Mouse (Mus musculus) kidney, embryonic 14.5 days (tissue): Measurements from ENCODE around the gene Zc3h7b. TPM values are rescaled to one million over a fixed set of nuclear protein-coding genes. Genes with fewer than 3 reads are reported as not detected.

Source experiments
- ATAC-seq: fragments of 200-750 bp; cut with Nextera tagmentation; 2 replicates; pipeline ENCODE4 v1.8.0; 2017; ENCODE audit warnings: moderate number of reproducible peaks, mild to moderate bottlenecking, moderate TSS enrichment, moderate library complexity; ENCODE audit not compliant: low FRiP score, low TSS enrichment
- H3K27ac ChIP-seq: fragments of 300-500 bp; sonication (generic); 2 replicates; pipeline ENCODE4 v1.5.1; 2014; ENCODE audit warnings: low read depth, mild to moderate bottlenecking, low read length, moderate library complexity, mixed read lengths
- H3K27me3 ChIP-seq: fragments of 300-500 bp; sonication (generic); 2 replicates; pipeline ENCODE4 v1.6.1; 2014; ENCODE audit warnings: mild to moderate bottlenecking, low read length; ENCODE audit not compliant: control insufficient read depth, insufficient read depth
- H3K36me3 ChIP-seq: fragments of 300-500 bp; sonication (generic); 2 replicates; pipeline ENCODE4 v1.6.1; 2014; ENCODE audit warnings: low read length, mixed read lengths; ENCODE audit not compliant: control insufficient read depth, insufficient read depth
- H3K4me1 ChIP-seq: fragments of 300-500 bp; sonication (generic); 2 replicates; pipeline ENCODE4 v1.6.1; 2014; ENCODE audit warnings: low read length, mixed read lengths; ENCODE audit not compliant: control insufficient read depth, insufficient read depth
- H3K4me2 ChIP-seq: fragments of 300-500 bp; sonication (generic); replicated peaks from 2 replicates; pipeline ENCODE4 v1.6.1; 2014; ENCODE audit warnings: low read depth, mild to moderate bottlenecking, low read length
- H3K4me3 ChIP-seq: fragments of 300-500 bp; sonication (generic); 2 replicates; pipeline ENCODE4 v1.5.1; 2014; ENCODE audit warnings: mild to moderate bottlenecking, low read length
- H3K9ac ChIP-seq: fragments of 300-500 bp; sonication (generic); 2 replicates; pipeline ENCODE4 v1.6.1; 2014; ENCODE audit warnings: low read depth, mild to moderate bottlenecking, low read length, moderate library complexity
- H3K9me3 ChIP-seq: fragments of 300-500 bp; sonication (generic); 2 replicates; pipeline ENCODE4 v1.6.1; 2016; ENCODE audit warnings: low read length; ENCODE audit not compliant: control insufficient read depth
- WGBS: fragments of 180-500 bp; shearing (Covaris S2); extraction: QIAGEN DNeasy Blood & Tissue Kit; methylation state at CpG from one replicate; pipeline ENCODE4 v1.1.7; 2014; 5-methylcytosine and 5-hydroxymethylcytosine counted together
- polyA plus RNA-seq: library from polyadenylated mRNA; unstranded; fragments of >200 nt; fragmentation: Nextera tagmentation; extraction: Ambion mirVana; gene quantifications from 2 replicates; pipeline ENCODE4 v1.2.1, GENCODE M21; 2014

Zc3h7b gene
- polyA plus RNA-seq, 1 experiment from 2014 or later, result 60.5 TPM

DNA sequence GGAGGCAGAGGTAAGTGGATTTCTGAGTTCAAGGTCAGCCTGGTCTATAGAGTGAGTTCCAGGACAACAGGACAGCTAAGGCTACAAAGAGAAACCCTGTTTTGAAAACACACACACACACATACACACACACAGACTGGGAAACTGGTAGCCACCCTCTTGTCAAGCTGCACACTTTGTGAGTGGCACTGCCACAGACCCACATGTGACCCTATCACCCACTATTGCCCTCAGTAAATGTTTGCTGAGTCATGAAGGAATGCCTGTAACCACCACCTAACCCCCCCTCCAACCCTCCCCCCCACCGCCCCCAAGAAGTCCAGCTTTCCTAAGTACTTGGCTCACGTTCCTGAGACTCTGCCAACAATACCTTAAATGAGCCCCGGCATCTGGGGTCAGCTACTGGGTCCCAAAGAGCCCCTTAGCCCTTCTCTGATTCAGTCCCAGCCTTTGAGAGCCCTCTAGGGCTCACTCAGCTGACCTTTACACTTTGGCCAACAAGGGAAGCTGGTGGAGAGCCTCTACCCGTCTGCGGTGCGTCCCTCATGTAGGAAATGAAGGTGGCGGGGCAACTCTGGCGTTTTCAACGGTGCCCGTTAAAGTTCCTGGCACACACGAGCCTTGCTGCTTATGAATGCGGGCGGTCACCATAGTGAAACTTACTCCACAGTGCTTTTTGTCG, 93.8 kb downstream of the Zc3h7b start:
- Histone ChIP-seq H3K27ac (no peak overlapping the region), H3K4me2 (no peak overlapping the region), H3K4me3 (no peak overlapping the region), H3K36me3 (no peaks in the 10 kb centered on the region), H3K4me1 (peaks cover 7% of the 10 kb centered on the region), H3K9me3 (no peaks in the 10 kb centered on the region), H3K9ac (no peak overlapping the region), H3K27me3 (no peaks in the 10 kb centered on the region)
- WGBS, result 73% methylated on average over 14 of the region's 14 CpGs
- ATAC-seq, result no peak

DNA sequence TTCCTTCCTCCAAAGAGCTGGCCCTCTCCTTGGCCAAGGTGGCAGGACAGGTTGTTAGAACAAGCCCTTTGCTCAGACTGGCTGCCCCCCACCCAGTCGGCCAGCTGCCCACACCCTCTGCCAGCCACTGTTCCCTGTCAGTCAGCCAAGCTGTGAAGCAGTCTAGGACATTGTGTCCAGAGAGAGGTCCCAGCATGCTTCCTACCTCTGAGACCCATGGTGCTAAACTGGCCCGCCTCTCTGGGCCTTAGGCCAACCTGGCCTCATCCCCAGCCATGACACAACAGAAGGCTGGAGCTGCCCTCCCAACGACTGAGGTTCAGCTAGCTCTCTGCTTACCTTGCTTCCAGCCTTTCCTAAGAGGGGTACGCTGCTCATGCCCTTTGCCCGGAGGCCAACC, 94.8 kb downstream of the Zc3h7b start:
- Histone ChIP-seq H3K9ac (no peak overlapping the region), H3K4me2 (no peak overlapping the region), H3K4me3 (no peak overlapping the region), H3K36me3 (no peaks in the 10 kb centered on the region), H3K9me3 (no peaks in the 10 kb centered on the region), H3K4me1 (peaks cover 7% of the 10 kb centered on the region), H3K27ac (no peak overlapping the region), H3K27me3 (no peaks in the 10 kb centered on the region)
- 62% methylated on average over 5 of the region's 5 CpGs for WGBS
- ATAC-seq, result no peak

GRCm38 (mm10) chr15:81840306-81840705, 95.4 kb downstream of the Zc3h7b start:
- no peak overlapping the region for H3K27ac ChIP-seq
- no peaks in the 10 kb centered on the region for H3K36me3 ChIP-seq
- H3K9me3 ChIP-seq, result no peaks in the 10 kb centered on the region
- H3K9ac ChIP-seq, result no peak overlapping the region
- no peaks in the 10 kb centered on the region for H3K27me3 ChIP-seq
- 89% methylated on average over 7 of the region's 7 CpGs for WGBS
- no peak overlapping the region for H3K4me3 ChIP-seq
- ATAC-seq, result no peak
- peaks cover 7% of the 10 kb centered on the region for H3K4me1 ChIP-seq
- no peak overlapping the region for H3K4me2 ChIP-seq

GRCm38 (mm10) chr15:81842275-81842674, 97.4 kb downstream of the Zc3h7b start:
- no peaks in the 10 kb centered on the region for H3K27me3 ChIP-seq
- peaks cover 6% of the 10 kb centered on the region; the same call in 1 of the 2 replicates for H3K36me3 ChIP-seq
- no peak for ATAC-seq
- no peak overlapping the region for H3K4me2 ChIP-seq
- H3K9me3 ChIP-seq, result no peaks in the 10 kb centered on the region
- H3K4me1 ChIP-seq, result peaks cover 8% of the 10 kb centered on the region; the same call in 1 of the 2 replicates
- H3K4me3 ChIP-seq, result no peak overlapping the region
- no peak overlapping the region for H3K9ac ChIP-seq
- no peak overlapping the region for H3K27ac ChIP-seq
- WGBS, result 92% methylated on average over 7 of the region's 7 CpGs

DNA sequence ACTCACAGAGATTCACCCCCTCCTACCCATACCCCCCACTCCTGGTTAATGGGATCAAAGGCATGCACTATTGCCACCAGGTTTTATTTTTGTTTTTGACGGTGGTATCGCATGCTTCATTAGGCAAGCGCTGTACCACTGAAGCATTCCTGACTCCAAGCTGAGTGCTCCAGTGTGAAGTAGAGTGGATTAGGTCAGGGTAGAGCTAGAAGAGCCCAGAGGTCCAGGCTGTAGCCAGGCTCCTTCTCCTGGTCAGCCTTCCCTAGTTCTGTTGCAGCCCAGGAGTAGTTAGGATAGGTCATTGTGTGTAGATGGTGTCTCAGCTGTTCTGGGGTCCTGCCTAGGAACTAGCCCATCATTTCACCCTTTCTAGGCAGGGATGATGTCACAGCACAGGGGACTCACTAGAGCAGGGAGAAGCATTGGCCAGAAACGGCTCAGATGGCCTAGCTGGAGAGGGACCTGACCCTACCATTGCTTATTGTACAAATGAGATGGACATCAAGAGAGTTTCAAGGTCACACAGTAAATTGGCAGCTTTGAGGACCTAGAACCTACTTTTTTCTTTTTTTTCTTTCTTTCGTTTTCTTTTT, 100.3 kb downstream of the Zc3h7b start:
- H3K27ac ChIP-seq, result peak overlapping the region; percentile 24; the same call in 1 of the 2 replicates
- no peak; the same call in 1 of the 2 replicates for ATAC-seq
- H3K9ac ChIP-seq, result no peak overlapping the region
- peaks cover 27% of the 10 kb centered on the region for H3K36me3 ChIP-seq
- no peaks in the 10 kb centered on the region for H3K9me3 ChIP-seq
- no peaks in the 10 kb centered on the region for H3K27me3 ChIP-seq
- no peak overlapping the region for H3K4me3 ChIP-seq
- H3K4me1 ChIP-seq, result peaks cover 8% of the 10 kb centered on the region; the same call in 1 of the 2 replicates
- WGBS, result 52% methylated on average over 5 of the region's 5 CpGs
- H3K4me2 ChIP-seq, result no peak overlapping the region

DNA sequence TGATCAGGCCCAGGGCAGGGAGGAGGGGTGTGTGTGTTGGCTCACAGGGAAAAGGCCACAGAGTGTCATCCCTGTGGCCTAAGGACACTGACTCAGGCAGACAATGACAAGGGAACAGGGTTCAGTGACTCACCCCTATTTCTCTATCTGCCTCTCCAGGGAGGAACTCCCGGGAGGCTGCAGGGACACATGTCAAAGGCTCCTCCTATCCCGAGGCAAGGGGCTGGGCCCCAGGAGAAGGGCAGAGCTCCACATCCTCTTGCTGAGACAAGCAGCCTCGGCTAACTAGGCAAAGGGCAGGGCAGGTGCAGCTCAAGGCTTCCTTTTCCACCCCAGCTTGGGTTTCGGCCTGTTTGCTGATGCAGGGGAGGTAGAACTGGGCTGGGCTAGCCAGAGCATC, 100.9 kb downstream of the Zc3h7b start:
- no peak overlapping the region for H3K4me3 ChIP-seq
- H3K27me3 ChIP-seq, result no peaks in the 10 kb centered on the region
- WGBS, result 16% methylated on average over 4 of the region's 4 CpGs
- peaks cover 8% of the 10 kb centered on the region; the same call in 1 of the 2 replicates for H3K4me1 ChIP-seq
- H3K36me3 ChIP-seq, result peaks cover 33% of the 10 kb centered on the region
- H3K9me3 ChIP-seq, result no peaks in the 10 kb centered on the region
- no peak for ATAC-seq
- H3K4me2 ChIP-seq, result no peak overlapping the region
- H3K9ac ChIP-seq, result 0 out of 2 replicates have a peak overlapping the region, but pooled peaks have one; percentile 34
- H3K27ac ChIP-seq, result peak overlapping the region; percentile 24; the same call in 1 of the 2 replicates

Other genes with a start within 250 kb of the Zc3h7b start
- 25.0 and 34.8 TPM in 2 replicates for gene Ep300, start 159.7 kb upstream of the Zc3h7b start, polyA plus RNA-seq
- gene L3mbtl2, start 81.2 kb upstream of the Zc3h7b start, polyA plus RNA-seq, result 16.0 and 26.0 TPM in 2 replicates
- gene Chadl, start 47.8 kb upstream of the Zc3h7b start, polyA plus RNA-seq, result 5.0 and 5.3 TPM in 2 replicates
- 85.0 and 100.0 TPM in 2 replicates for gene Rangap1, start 473 bp downstream of the Zc3h7b start, polyA plus RNA-seq
- 16.1 and 19.2 TPM in 2 replicates for gene Tef, start 57.4 kb downstream of the Zc3h7b start, polyA plus RNA-seq
- gene Tob2, start 113.7 kb downstream of the Zc3h7b start, polyA plus RNA-seq, result 19.4 and 24.1 TPM in 2 replicates
- gene Phf5a, start 126.9 kb downstream of the Zc3h7b start, polyA plus RNA-seq, result 192 and 223 TPM in 2 replicates
- gene Aco2, start 127.3 kb downstream of the Zc3h7b start, polyA plus RNA-seq, result 123 and 191 TPM in 2 replicates
- gene Polr3h, start 181.2 kb downstream of the Zc3h7b start, polyA plus RNA-seq, result 76.5 and 78.9 TPM in 2 replicates
- gene Csdc2, start 191.7 kb downstream of the Zc3h7b start, polyA plus RNA-seq, result 17.5 and 28.1 TPM in 2 replicates
- gene Pmm1, start 215.9 kb downstream of the Zc3h7b start, polyA plus RNA-seq, result 28.3 and 33.0 TPM in 2 replicates
- gene 1700029P11Rik, start 235.5 kb downstream of the Zc3h7b start, polyA plus RNA-seq, result not detected in 2 replicates
- 71.9 and 87.6 TPM in 2 replicates for gene Xrcc6, start 242.8 kb downstream of the Zc3h7b start, polyA plus RNA-seq